Mouse (Mus musculus) myocyte (in vitro differentiated cells): ENCODE data around the gene Focad. TPM values are rescaled to one million over a fixed set of nuclear protein-coding genes. Genes with fewer than 3 reads are reported as not detected.

ENCODE experiments used
- H3K27me3 ChIP-seq: one replicate; pipeline ENCODE4 v1.6.1; 2011; ENCODE audit not compliant: control insufficient read depth, insufficient read depth, insufficient read length
- H3K36me3 ChIP-seq: one replicate; pipeline ENCODE4 v1.6.1; 2011; ENCODE audit not compliant: control insufficient read depth, insufficient read depth
- H3K4me2 ChIP-seq: one replicate; pipeline ENCODE4 v1.6.1; 2011; ENCODE audit warnings: low read depth, control low read depth
- H3K4me3 ChIP-seq: one replicate; pipeline ENCODE4 v1.5.1; 2011; ENCODE audit warnings: mild to moderate bottlenecking, control low read depth, moderate library complexity
- H3K79me2 ChIP-seq: one replicate; pipeline ENCODE4 v1.6.1; 2011; ENCODE audit not compliant: control insufficient read depth, insufficient read depth
- H3ac ChIP-seq: one replicate; pipeline ENCODE4 v1.6.1; 2011; ENCODE audit not compliant: control insufficient read depth, insufficient read length
- CEBPB ChIP-seq: IDR thresholded peaks from 2 replicates; pipeline ENCODE4 v1.6.1; 2011; ENCODE audit warnings: mild to moderate bottlenecking, moderate library complexity; ENCODE audit not compliant: poor library complexity, insufficient read depth, severe bottlenecking
- E2F4 ChIP-seq: IDR thresholded peaks from one replicate; pipeline ENCODE4 v1.6.1; 2011; ENCODE audit warnings: mild to moderate bottlenecking, control low read depth, moderate library complexity; ENCODE audit not compliant: insufficient read depth
- MAX ChIP-seq: IDR thresholded peaks from one replicate; pipeline ENCODE4 v1.6.1; 2011; ENCODE audit warnings: low read depth, mild to moderate bottlenecking, control low read depth
- MYOD1 ChIP-seq, 3 experiments: IDR thresholded peaks; one replicate each; pipeline ENCODE4 v1.6.1; 2011; ENCODE audit warnings: control low read depth in 2 of 3, low read depth in 2 of 3, mild to moderate bottlenecking in 2 of 3, moderate library complexity in 1 of 3; ENCODE audit not compliant: insufficient read length in 2 of 3, control insufficient read depth in 1 of 3
- MYOG ChIP-seq, 3 experiments: IDR thresholded peaks; one replicate each; pipeline ENCODE4 v1.6.1; 2011; ENCODE audit warnings: control low read depth in 2 of 3, low read depth in 2 of 3, mild to moderate bottlenecking in 2 of 3; ENCODE audit not compliant: insufficient read length in 2 of 3, control insufficient read depth in 1 of 3, insufficient read depth in 1 of 3
- POLR2A ChIP-seq: IDR thresholded peaks from one replicate; pipeline ENCODE4 v1.6.1; 2011; ENCODE audit warnings: low read depth, mild to moderate bottlenecking, control low read depth, moderate library complexity; ENCODE audit not compliant: insufficient read length
- POLR2AphosphoS2 ChIP-seq: IDR thresholded peaks from one replicate; pipeline ENCODE4 v1.6.1; 2011; ENCODE audit warnings: low read depth, control low read depth; ENCODE audit not compliant: insufficient read length
- REST ChIP-seq: IDR thresholded peaks from one replicate; pipeline ENCODE4 v1.6.1; 2011; ENCODE audit warnings: mild to moderate bottlenecking, control low read depth, moderate library complexity; ENCODE audit not compliant: insufficient read depth, insufficient read length
- SRF ChIP-seq: IDR thresholded peaks from one replicate; pipeline ENCODE4 v1.6.1; 2011; ENCODE audit warnings: low read depth; ENCODE audit not compliant: control insufficient read depth, insufficient read length
- TCF12 ChIP-seq: IDR thresholded peaks from one replicate; pipeline ENCODE4 v1.6.1; 2011; ENCODE audit warnings: mild to moderate bottlenecking, control low read depth; ENCODE audit not compliant: poor library complexity, insufficient read depth, severe bottlenecking
- TCF3 ChIP-seq: IDR thresholded peaks from one replicate; pipeline ENCODE4 v1.6.1; 2011; ENCODE audit warnings: low read depth, control low read depth; ENCODE audit not compliant: insufficient read length
- USF1 ChIP-seq: IDR thresholded peaks from one replicate; pipeline ENCODE4 v1.6.1; 2011; ENCODE audit warnings: low read depth, mild to moderate bottlenecking, control low read depth, moderate library complexity
- polyA plus RNA-seq: library from polyadenylated mRNA; unstranded; fragments of >200 nt; fragmentation: generic; extraction: Trizol; gene quantifications from one replicate; pipeline ENCODE4 v1.2.1, GENCODE M21; 2012; ENCODE audit warnings: missing spikeins

Gene Focad
- polyA plus RNA-seq, 1 experiment: 15.3 TPM

DNA sequence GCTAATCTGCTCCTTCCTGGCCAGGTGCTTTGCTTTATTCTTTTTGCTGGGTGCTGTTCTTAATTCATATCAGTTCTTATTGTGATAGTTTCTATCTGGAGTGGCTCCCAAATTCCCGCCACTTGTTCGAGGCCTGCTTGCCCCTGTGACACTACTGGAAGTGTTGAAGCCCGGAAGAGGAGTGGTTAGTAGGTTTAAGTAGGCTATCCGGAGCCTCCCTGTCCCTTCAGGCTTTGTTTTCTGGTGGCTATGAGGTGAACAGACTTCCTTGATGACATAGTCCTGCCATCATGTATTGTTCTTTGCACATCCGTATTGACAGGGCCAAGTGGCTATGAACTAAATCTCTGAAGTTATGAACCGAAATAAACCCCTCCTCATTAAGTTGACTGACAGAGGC is 123.9 kb downstream of the Focad start:
- H3K4me3 ChIP-seq: no peak overlapping the region
- no peaks in the 10 kb centered on the region for H3K27me3 ChIP-seq
- H3ac ChIP-seq: no peak overlapping the region
- H3K79me2 ChIP-seq: no peaks in the 10 kb centered on the region
- no peak overlapping the region for H3K4me2 ChIP-seq
- TF ChIP-seq CEBPB: no peak
- TF ChIP-seq POLR2A: no peak
- TF ChIP-seq MAX: no peak
- no peak for TF ChIP-seq MYOD1 (IDR thresholded peaks at IDR 0.05; ENCODE audit: control insufficient read depth in 1 of 3, insufficient read length in 2 of 3, low read depth in 2 of 3)
- no peaks in the 10 kb centered on the region for H3K36me3 ChIP-seq

DNA sequence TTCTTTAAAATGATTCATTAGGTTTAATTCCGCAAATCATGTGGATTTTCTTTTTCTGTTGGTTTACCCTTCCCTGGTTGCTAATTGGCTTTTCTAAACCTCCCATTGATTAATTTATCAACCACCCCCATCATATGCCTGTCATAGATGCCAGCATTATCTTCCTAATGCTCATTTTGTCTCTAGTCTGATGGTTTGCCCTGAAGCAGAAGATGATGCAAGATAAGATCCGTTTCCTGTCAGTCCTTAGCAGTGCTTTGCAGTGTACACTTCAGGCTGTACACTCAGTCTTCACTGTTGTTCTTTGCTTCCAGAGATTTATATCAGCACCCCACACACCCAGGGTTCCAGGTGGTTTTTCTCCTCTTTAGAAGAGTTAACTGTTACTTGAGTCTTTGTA is 124.4 kb downstream of the Focad start:
- TF ChIP-seq REST (no peak), USF1 (no peak)
- Histone ChIP-seq H3ac (no peak overlapping the region), H3K36me3 (no peaks in the 10 kb centered on the region), H3K4me2 (no peak overlapping the region), H3K4me3 (no peak overlapping the region), H3K27me3 (no peaks in the 10 kb centered on the region), H3K79me2 (no peaks in the 10 kb centered on the region)

DNA sequence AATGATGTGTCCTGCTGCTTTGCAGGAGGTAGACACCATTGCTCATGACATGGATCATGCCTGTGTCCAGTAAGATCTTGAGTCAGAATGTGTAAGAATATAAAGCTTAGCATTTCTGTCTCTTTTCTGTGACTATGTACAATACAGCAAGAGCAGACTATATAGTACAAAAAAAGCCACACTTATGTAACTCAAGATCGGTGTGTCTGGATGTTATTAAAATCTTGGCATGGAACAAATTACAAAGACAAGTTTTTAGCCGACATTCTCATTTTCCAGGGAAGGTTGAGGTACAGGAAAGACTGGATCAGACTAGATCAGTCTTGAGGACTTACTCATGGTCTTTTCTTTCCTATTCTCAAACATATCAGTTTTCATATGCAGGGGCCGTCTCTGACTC is 136.9 kb downstream of the Focad start:
- Histone ChIP-seq H3K4me2 (no peak overlapping the region), H3K27me3 (no peaks in the 10 kb centered on the region)
- TF ChIP-seq MYOG (IDR thresholded peaks at IDR 0.05; ENCODE audit: control insufficient read depth in 1 of 3, insufficient read depth in 1 of 3, insufficient read length in 2 of 3, low read depth in 2 of 3): no peak
- TF ChIP-seq MYOD1 (IDR thresholded peaks at IDR 0.05; ENCODE audit: control insufficient read depth in 1 of 3, insufficient read length in 2 of 3, low read depth in 2 of 3): no peak
- TF ChIP-seq POLR2AphosphoS2: no peak
- TF ChIP-seq E2F4: no peak
- no peak for TF ChIP-seq CEBPB
- no peak for TF ChIP-seq TCF3
- no peak for TF ChIP-seq MAX
- no peak for TF ChIP-seq REST
- TF ChIP-seq USF1: no peak
- no peak for TF ChIP-seq TCF12
- TF ChIP-seq POLR2A: no peak
- TF ChIP-seq SRF: no peak

DNA sequence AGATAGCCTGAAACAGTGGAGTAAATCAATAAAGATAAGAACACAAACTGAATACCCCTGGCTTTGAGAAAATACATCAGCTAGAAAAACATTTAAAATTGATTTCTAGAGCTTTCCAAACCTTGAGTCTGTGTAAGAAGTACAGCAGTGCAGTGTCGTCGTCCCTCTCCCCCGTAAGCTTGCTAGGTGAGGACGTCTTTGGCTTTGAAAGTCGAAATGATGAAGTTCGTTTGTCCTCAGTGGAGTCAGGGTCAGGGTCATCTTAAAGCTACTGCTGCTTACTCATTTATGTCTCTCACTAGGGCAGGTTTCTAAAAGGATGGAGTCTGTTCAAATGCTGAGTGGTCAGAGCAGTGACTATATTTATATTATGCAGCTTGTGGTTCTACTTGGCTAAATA is 141.5 kb downstream of the Focad start:
- Histone ChIP-seq H3K4me2 (no peak overlapping the region), H3K79me2 (no peaks in the 10 kb centered on the region), H3K27me3 (no peaks in the 10 kb centered on the region), H3K36me3 (peaks cover 4% of the 10 kb centered on the region), H3ac (no peak overlapping the region), H3K4me3 (no peak overlapping the region)
- TF ChIP-seq POLR2A (no peak), MYOG (IDR thresholded peaks at IDR 0.05; ENCODE audit: control insufficient read depth in 1 of 3, insufficient read depth in 1 of 3, insufficient read length in 2 of 3, low read depth in 2 of 3) (no peak), POLR2AphosphoS2 (no peak), MYOD1 (IDR thresholded peaks at IDR 0.05; ENCODE audit: control insufficient read depth in 1 of 3, insufficient read length in 2 of 3, low read depth in 2 of 3) (no peak), SRF (no peak), TCF3 (no peak)

More for the DNA sequence above, 136.9 kb downstream of the Focad start:
- Histone ChIP-seq H3K4me3 (no peak overlapping the region), H3ac (no peak overlapping the region), H3K36me3 (peaks cover 12% of the 10 kb centered on the region), H3K79me2 (no peaks in the 10 kb centered on the region)

DNA sequence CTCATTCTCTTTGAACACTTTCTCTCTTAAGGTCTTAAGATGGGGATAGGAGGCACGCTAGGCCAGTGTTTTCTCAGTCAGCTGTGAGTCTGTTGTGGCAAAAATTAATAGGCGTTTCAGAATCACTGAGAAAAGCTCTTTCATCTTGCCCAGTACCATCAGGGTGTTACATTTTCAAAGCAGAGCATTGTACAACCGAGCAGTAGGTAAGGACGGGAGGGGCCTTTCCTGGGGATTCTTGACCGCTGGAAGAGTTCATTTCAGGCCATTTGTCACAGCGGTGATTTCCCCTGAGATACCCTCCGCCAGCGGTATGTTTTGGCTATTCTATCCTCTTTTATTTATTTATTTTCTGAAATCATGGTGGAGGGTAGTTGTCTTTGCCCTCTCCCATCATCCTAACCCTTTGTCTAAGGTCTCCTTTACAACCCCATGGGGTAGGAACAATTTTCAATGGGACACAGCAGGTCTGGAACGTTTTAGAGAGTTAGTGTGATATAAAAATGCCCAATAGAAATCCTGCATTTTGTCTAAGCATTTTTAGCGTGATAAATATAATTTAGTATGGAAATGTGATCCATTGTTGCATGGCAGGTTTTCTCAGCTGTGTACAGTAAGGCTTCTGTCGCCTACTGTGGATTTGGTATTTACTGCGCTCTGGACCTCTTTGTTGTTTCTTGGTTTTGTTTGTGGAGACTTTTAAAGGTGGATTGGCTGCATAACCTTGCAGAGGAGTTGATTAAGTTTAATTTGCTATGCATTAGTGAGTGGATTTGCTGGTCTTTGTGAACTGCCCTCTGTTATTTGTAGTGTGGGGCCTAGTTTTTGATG is 142.7 kb downstream of the Focad start:
- H3K4me2 ChIP-seq: no peak overlapping the region
- H3K79me2 ChIP-seq: no peaks in the 10 kb centered on the region
- no peak overlapping the region for H3K4me3 ChIP-seq
- TF ChIP-seq REST: no peak
- no peak for TF ChIP-seq POLR2A
- TF ChIP-seq TCF3: no peak
- TF ChIP-seq TCF12: no peak
- no peak for TF ChIP-seq POLR2AphosphoS2
- TF ChIP-seq CEBPB: no peak
- no peak for TF ChIP-seq MAX
- TF ChIP-seq MYOG (IDR thresholded peaks at IDR 0.05; ENCODE audit: control insufficient read depth in 1 of 3, insufficient read depth in 1 of 3, insufficient read length in 2 of 3, low read depth in 2 of 3): no peak
- no peak for TF ChIP-seq E2F4
- no peak for TF ChIP-seq USF1
- TF ChIP-seq MYOD1 (IDR thresholded peaks at IDR 0.05; ENCODE audit: control insufficient read depth in 1 of 3, insufficient read length in 2 of 3, low read depth in 2 of 3): no peak
- no peak for TF ChIP-seq SRF
- H3ac ChIP-seq: no peak overlapping the region
- H3K27me3 ChIP-seq: no peaks in the 10 kb centered on the region
- H3K36me3 ChIP-seq: peaks cover 4% of the 10 kb centered on the region
